Mouse (Mus musculus) kidney, adult 2 months (tissue): ENCODE results near the gene Rbm4.

Experiments
- CTCF ChIP-seq: fragments of 200-500 bp; conservative IDR thresholded peaks from 2 replicates; pipeline ENCODE4 v1.5.1; 2011; ENCODE audit warnings: low read depth, mild to moderate bottlenecking, control low read depth, low read length, moderate library complexity, mixed read lengths; ENCODE audit not compliant: insufficient read depth, insufficient read length
- POLR2A ChIP-seq: fragments of 200-500 bp; IDR thresholded peaks from one replicate; pipeline ENCODE4 v1.6.1; 2011; ENCODE audit warnings: low read depth, low read length, control low read depth

- no peak for TF ChIP-seq POLR2A
- TF ChIP-seq CTCF, result no peak
These were observed 43.7 kb downstream of the Rbm4 start for GRCm38 (mm10) chr19:4749975-4750374.
